Mouse (Mus musculus) CH12.LX (cell line): ENCODE results near the gene Ahnak. TPM values are rescaled to one million over a fixed set of nuclear protein-coding genes. Genes with fewer than 3 reads are reported as not detected.
"Not testable (repeated sequence)": the region's sequence is repeated elsewhere in the genome, so short reads cannot be mapped to it uniquely, and the experiment has no call there.

Experiments
- DNase-seq: peaks from one replicate; pipeline ENCODE4 v3.0.0-alpha.2; 2013; ENCODE audit errors: extremely low read depth
- H3K27ac ChIP-seq: 2 replicates; pipeline ENCODE4 v1.5.1; 2012; ENCODE audit warnings: low read depth, mild to moderate bottlenecking, control low read depth, moderate library complexity; ENCODE audit not compliant: insufficient read depth
- H3K27me3 ChIP-seq: replicated peaks from 2 replicates; pipeline ENCODE3; 2012; ENCODE audit warnings: inconsistent platforms
- H3K36me3 ChIP-seq, 2 experiments: replicated peaks in 1 of 2; 2 replicates each; pipeline versions ENCODE3 to v1.6.1; 2012; ENCODE audit warnings: inconsistent platforms in 1 of 2, low read length in 1 of 2, mild to moderate bottlenecking in 1 of 2, mixed read lengths in 1 of 2, moderate library complexity in 1 of 2; ENCODE audit not compliant: control insufficient read depth in 1 of 2, insufficient read depth in 1 of 2
- H3K4me1 ChIP-seq, 2 experiments: 2 replicates each; pipeline ENCODE4 v1.6.1; 2012; ENCODE audit warnings: inconsistent platforms in 1 of 2, moderate library complexity in 1 of 2; ENCODE audit not compliant: insufficient read depth in 2 of 2, control insufficient read depth in 1 of 2
- H3K4me2 ChIP-seq: 2 replicates; pipeline ENCODE4 v1.6.1; 2012; ENCODE audit warnings: low read depth, mild to moderate bottlenecking, control low read depth; ENCODE audit not compliant: poor library complexity, insufficient read depth, severe bottlenecking
- H3K4me3 ChIP-seq, 3 experiments: fragments of 150-350 bp in 1 of 3; sonication (generic) in 1 of 3; replicated peaks in 1 of 3; 2 replicates each; pipeline versions ENCODE3 to v1.5.1; 2011 to 2012; ENCODE audit warnings: low read depth in 2 of 3, low read length in 2 of 3, mild to moderate bottlenecking in 2 of 3, moderate library complexity in 2 of 3, control low read depth in 1 of 3, improper control_type of control experiment in 1 of 3, inconsistent platforms in 1 of 3, mixed read lengths in 1 of 3; ENCODE audit not compliant: poor library complexity in 1 of 3
- H3K79me2 ChIP-seq: replicated peaks from 2 replicates; pipeline ENCODE4 v1.6.1; 2012; ENCODE audit warnings: mild to moderate bottlenecking, moderate library complexity; ENCODE audit not compliant: control insufficient read depth, poor library complexity, insufficient read depth, severe bottlenecking; ENCODE audit errors: extremely low read depth
- H3K9ac ChIP-seq: 2 replicates; pipeline ENCODE4 v1.6.1; 2012; ENCODE audit warnings: low read depth, mild to moderate bottlenecking, control low read depth, moderate library complexity; ENCODE audit not compliant: insufficient read depth
- H3K9me3 ChIP-seq: replicated peaks from 2 replicates; pipeline ENCODE3; 2012; ENCODE audit warnings: low read length, inconsistent platforms, mixed read lengths
- BHLHE40 ChIP-seq: IDR thresholded peaks from 2 replicates; pipeline ENCODE4 v1.6.1; 2011; ENCODE audit warnings: mild to moderate bottlenecking, low read depth, low read length, improper control_type of control experiment
- CHD1 ChIP-seq: IDR thresholded peaks from 2 replicates; pipeline ENCODE4 v1.6.1; 2012; ENCODE audit warnings: low read depth, low read length, improper control_type of control experiment, inconsistent platforms
- CHD2 ChIP-seq: IDR thresholded peaks from 2 replicates; pipeline ENCODE4 v1.6.1; 2011; ENCODE audit warnings: low read length, improper control_type of control experiment
- ELF1 ChIP-seq: IDR thresholded peaks from 2 replicates; pipeline ENCODE4 v1.6.1; 2014; ENCODE audit warnings: low read depth, mild to moderate bottlenecking, inconsistent platforms, low read length, improper control_type of control experiment
- EP300 ChIP-seq: IDR thresholded peaks from 2 replicates; pipeline ENCODE4 v1.6.1; 2011; ENCODE audit warnings: low read length, improper control_type of control experiment
- ETS1 ChIP-seq: conservative IDR thresholded peaks from 2 replicates; pipeline ENCODE4 v1.6.1; 2012; ENCODE audit warnings: low read depth, mild to moderate bottlenecking, inconsistent platforms, low read length, improper control_type of control experiment, moderate library complexity
- GABPA ChIP-seq: IDR thresholded peaks from 2 replicates; pipeline ENCODE4 v1.6.1; 2012; ENCODE audit warnings: low read depth, low read length, improper control_type of control experiment, inconsistent platforms; ENCODE audit not compliant: insufficient replicate concordance
- HCFC1 ChIP-seq: IDR thresholded peaks from 2 replicates; pipeline ENCODE4 v1.6.1; 2012; ENCODE audit warnings: low read depth, mild to moderate bottlenecking, inconsistent platforms, low read length, improper control_type of control experiment
- IRF4 ChIP-seq: IDR thresholded peaks from 2 replicates; pipeline ENCODE4 v1.6.1; 2014; ENCODE audit warnings: low read depth, mild to moderate bottlenecking, inconsistent platforms, low read length, improper control_type of control experiment
- JUN ChIP-seq: IDR thresholded peaks from 2 replicates; pipeline ENCODE4 v1.6.1; 2011; ENCODE audit warnings: low read depth, mild to moderate bottlenecking, low read length, improper control_type of control experiment, moderate library complexity; ENCODE audit not compliant: insufficient read depth
- JUND ChIP-seq: conservative IDR thresholded peaks from 2 replicates; pipeline ENCODE4 v1.6.1; 2011; ENCODE audit warnings: low read depth, low read length, improper control_type of control experiment
- MAZ ChIP-seq: IDR thresholded peaks from 2 replicates; pipeline ENCODE4 v1.6.1; 2012; ENCODE audit warnings: low read depth, mild to moderate bottlenecking, inconsistent platforms, low read length, improper control_type of control experiment, moderate library complexity
- MEF2A ChIP-seq: IDR thresholded peaks from 2 replicates; pipeline ENCODE4 v1.6.1; 2014; ENCODE audit warnings: low read depth, mild to moderate bottlenecking, inconsistent platforms, low read length, improper control_type of control experiment, borderline replicate concordance
- NRF1 ChIP-seq: IDR thresholded peaks from 2 replicates; pipeline ENCODE4 v1.6.1; 2014; ENCODE audit warnings: low read depth, mild to moderate bottlenecking, inconsistent platforms, low read length, improper control_type of control experiment, moderate library complexity
- PAX5 ChIP-seq: IDR thresholded peaks from 2 replicates; pipeline ENCODE4 v1.6.1; 2012; ENCODE audit warnings: low read length, inconsistent platforms, mixed read lengths
- POLR2A ChIP-seq: IDR thresholded peaks from 2 replicates; pipeline ENCODE4 v1.6.1; 2011; ENCODE audit warnings: low read depth, mild to moderate bottlenecking, improper control_type of control experiment, low read length
- POLR2AphosphoS2 ChIP-seq: IDR thresholded peaks from 2 replicates; pipeline ENCODE4 v1.6.1; 2011; ENCODE audit warnings: low read depth, low read length, improper control_type of control experiment
- RAD21 ChIP-seq: IDR thresholded peaks from 2 replicates; pipeline ENCODE4 v1.6.1; 2011; ENCODE audit warnings: low read depth, mild to moderate bottlenecking, low read length, improper control_type of control experiment, moderate library complexity
- SIN3A ChIP-seq: IDR thresholded peaks from 2 replicates; pipeline ENCODE4 v1.6.1; 2012; ENCODE audit warnings: low read length, improper control_type of control experiment, inconsistent platforms
- TBP ChIP-seq: conservative IDR thresholded peaks from 2 replicates; pipeline ENCODE4 v1.6.1; 2011; ENCODE audit warnings: low read depth, low read length, improper control_type of control experiment
- TCF12 ChIP-seq: IDR thresholded peaks from 2 replicates; pipeline ENCODE4 v1.6.1; 2014; ENCODE audit warnings: low read depth, mild to moderate bottlenecking, inconsistent platforms, low read length, improper control_type of control experiment
- USF1 ChIP-seq: IDR thresholded peaks from 2 replicates; pipeline ENCODE4 v1.6.1; 2014; ENCODE audit warnings: low read depth, mild to moderate bottlenecking, inconsistent platforms, low read length, improper control_type of control experiment
- USF2 ChIP-seq: conservative IDR thresholded peaks from 2 replicates; pipeline ENCODE4 v1.6.1; 2011; ENCODE audit warnings: low read depth, low read length, improper control_type of control experiment
- ZC3H11A ChIP-seq: IDR thresholded peaks from 2 replicates; pipeline ENCODE4 v1.6.1; 2012; ENCODE audit warnings: low read depth, mild to moderate bottlenecking, inconsistent platforms, low read length, improper control_type of control experiment
- ZNF384 ChIP-seq: IDR thresholded peaks from 2 replicates; pipeline ENCODE4 v1.6.1; 2012; ENCODE audit warnings: low read depth, low read length, improper control_type of control experiment, inconsistent platforms
- dilution Hi-C: fragments of 300-500 bp; cut with MboI; formaldehyde crosslinking; loops from 2 replicates; pipeline ENCODE4 v1.14.3; 2020; ENCODE audit warnings: low sequenced_read_pairs; ENCODE audit not compliant: extremely low pct_unique_long_range_greater_than_20kb, extremely low pct_ligation_motif_present
- in situ Hi-C: fragments of 300-500 bp; cut with MboI; formaldehyde crosslinking; loops from 3 replicates; pipeline ENCODE4 v1.14.3; 2019; ENCODE audit warnings: low sequenced_read_pairs, low pct_ligation_motif_present, low pct_unique_long_range_greater_than_20kb, mixed read lengths
- polyA plus RNA-seq: library from polyadenylated mRNA; unstranded; fragments of >175 nt; gene quantifications from 2 replicates; pipeline ENCODE4 v1.2.1, GENCODE M21; 2012; ENCODE audit warnings: low read depth; ENCODE audit not compliant: insufficient read length
- total RNA-seq, 2 experiments: library from RNA; depleted of rRNA; stranded (reverse); fragments of 300-350 nt in 1 of 2; fragments of >200 nt in 1 of 2; gene quantifications; 2 replicates each; pipeline ENCODE4 v1.2.3; 2012 to 2014

Gene Ahnak
- total and polyA plus RNA-seq, 3 experiments, result 1.7 to 21.7 (median 1.8) TPM

- H3K4me1 ChIP-seq, result peaks cover 8 to 17% of the 10 kb centered on the region in 2 experiments
- H3K27ac ChIP-seq, result peak overlapping the region; percentile 68
- H3K79me2 ChIP-seq, in situ Hi-C loops, H3K9me3 ChIP-seq, H3K27me3 ChIP-seq, DNase-seq, dilution Hi-C loops: not testable (repeated sequence)
- peak overlapping the region; percentile 55; the same call in 1 of the 2 replicates for H3K4me2 ChIP-seq
- TF ChIP-seq IRF4 (peak; percentile 79), ETS1 (peak; percentile 20; the same call in 1 of the 2 replicates), JUND (peak; percentile 73), TCF12 (peak; percentile 51; the same call in 1 of the 2 replicates), JUN (peak; percentile 95), MEF2A (peak; percentile 99), BHLHE40 (0 out of 2 replicates have a peak, but pooled peaks have one; percentile 17), CHD2 (peak; percentile 48; the same call in 1 of the 2 replicates), EP300 (peak; percentile 72; the same call in 1 of the 2 replicates)
- peak overlapping the region; percentile 49; the same call in 1 of the 2 replicates for H3K9ac ChIP-seq
- peak overlapping the region in 1 of 3 experiments; percentile 6 for H3K4me3 ChIP-seq
- H3K36me3 ChIP-seq, result peaks cover 15 to 26% of the 10 kb centered on the region in 2 experiments
These were observed 17.8 kb downstream of the Ahnak start for GRCm38 (mm10) chr19:9006915-9007314.

- H3K27ac ChIP-seq, result no peak overlapping the region
These were observed 30.2 kb downstream of the Ahnak start for GRCm38 (mm10) chr19:9019298-9019697.

More at GRCm38 (mm10) chr19:9019298-9019697, 30.2 kb downstream of the Ahnak start:
- no peak overlapping the region for H3K4me2 ChIP-seq
- H3K36me3 ChIP-seq, result peaks cover 3 to 24% of the 10 kb centered on the region in 2 experiments
- no peaks in the 10 kb centered on the region for H3K9me3 ChIP-seq
- in situ Hi-C loops (no loop called here), dilution Hi-C loops (no loop called here)
- no peaks in the 10 kb centered on the region for H3K27me3 ChIP-seq
- H3K9ac ChIP-seq, result no peak overlapping the region
- TF ChIP-seq HCFC1 (no peak), BHLHE40 (no peak), PAX5 (no peak), USF1 (no peak), SIN3A (no peak), CHD2 (no peak), JUND (no peak), ELF1 (no peak), USF2 (no peak), GABPA (no peak), CHD1 (no peak), ZC3H11A (no peak), MEF2A (no peak), POLR2AphosphoS2 (no peak), TBP (no peak), POLR2A (no peak), MAZ (no peak), NRF1 (no peak), ZNF384 (no peak), RAD21 (no peak)
- TF ChIP-seq, all 38 proteins: peak for 0
- H3K4me1 ChIP-seq, result peaks cover 6 to 21% of the 10 kb centered on the region in 2 experiments; a peak in 3 of 4 replicates
- H3K4me3 ChIP-seq, result no peak overlapping the region
- no peak for DNase-seq
- H3K79me2 ChIP-seq, result no peaks in the 10 kb centered on the region
